Mouse (Mus musculus): ENCODE measurements around the gene Tmem131. TPM values are rescaled to one million over a fixed set of nuclear protein-coding genes. Genes with fewer than 3 reads are reported as not detected.
A peak's percentile ranks its signal among the peaks of the same experiment; 100 is the strongest.

Gene Tmem131
- polyA plus RNA-seq, 1 experiment from 2014 or later = 13.0 TPM

GRCm38 (mm10) chr1:36767321-36767720, 176.1 kb downstream of the Tmem131 start:
- Histone ChIP-seq H3K9me3 (no peaks in the 10 kb centered on the region), H3K4me1 (peaks cover 8% of the 10 kb centered on the region), H3K27me3 (ENCODE audit: poor library complexity, severe bottlenecking) (peaks cover 23% of the 10 kb centered on the region), H3K27ac (no peak overlapping the region), H3K36me3 (replicated peaks) (no peaks in the 10 kb centered on the region), H3K4me3 (no peak overlapping the region)
- WGBS = 68% methylated on average over 10 of the region's 10 CpGs
- DNase-seq (ENCODE audit: extremely low spot score, low spot score) = no peak

GRCm38 (mm10) chr1:36766431-36767205, 176.8 kb downstream of the Tmem131 start:
- Histone ChIP-seq H3K36me3 (replicated peaks) (no peaks in the 10 kb centered on the region), H3K27me3 (ENCODE audit: poor library complexity, severe bottlenecking) (peaks cover 20% of the 10 kb centered on the region), H3K9me3 (no peaks in the 10 kb centered on the region), H3K4me3 (no peak overlapping the region), H3K4me1 (peaks cover 8% of the 10 kb centered on the region), H3K27ac (no peak overlapping the region)
- DNase-seq (ENCODE audit: extremely low spot score, low spot score) = no peak
- 75% methylated on average over 4 of the region's 4 CpGs for WGBS

- H3K9me3 ChIP-seq = no peaks in the 10 kb centered on the region
- no peak within 1 kb of the TSS for H3K4me3 ChIP-seq
- no peaks in the 10 kb centered on the region for H3K27me3 ChIP-seq (ENCODE audit: poor library complexity, severe bottlenecking)
- no peak for DNase-seq (ENCODE audit: extremely low spot score, low spot score)
- H3K27ac ChIP-seq = 0 out of 2 replicates have a peak within 1 kb of the TSS, but pooled peaks have one; percentile 5
- 92% methylated on average over 11 of the region's 11 CpGs for WGBS
- no peaks in the 10 kb centered on the region for H3K4me1 ChIP-seq
- H3K36me3 ChIP-seq (replicated peaks) = no peaks in the 10 kb centered on the region
Observed at GRCm38 (mm10) chr1:36761568-36761967, 181.9 kb downstream of the Tmem131 start, which contains the start of gene Zap70. Gene Zap70 (plus strand): TSS chr1:36761798.

- no peak overlapping the region for H3K4me3 ChIP-seq
- no peaks in the 10 kb centered on the region for H3K27me3 ChIP-seq (ENCODE audit: poor library complexity, severe bottlenecking)
- DNase-seq (ENCODE audit: extremely low spot score, low spot score) = no peak
- WGBS = 87% methylated on average over 8 of the region's 8 CpGs
- H3K4me1 ChIP-seq = no peaks in the 10 kb centered on the region
- H3K9me3 ChIP-seq = no peaks in the 10 kb centered on the region
- H3K36me3 ChIP-seq (replicated peaks) = no peaks in the 10 kb centered on the region
- H3K27ac ChIP-seq = 0 out of 2 replicates have a peak overlapping the region, but pooled peaks have one; percentile 5
Observed at GRCm38 (mm10) chr1:36761061-36761460, 182.4 kb downstream of the Tmem131 start.

- WGBS = 86% methylated on average over 9 of the region's 9 CpGs
- H3K27me3 ChIP-seq (ENCODE audit: poor library complexity, severe bottlenecking) = no peaks in the 10 kb centered on the region
- H3K4me3 ChIP-seq = no peak overlapping the region
- no peaks in the 10 kb centered on the region for H3K36me3 ChIP-seq (replicated peaks)
- H3K27ac ChIP-seq = no peak overlapping the region
- H3K9me3 ChIP-seq = no peaks in the 10 kb centered on the region
- H3K4me1 ChIP-seq = no peaks in the 10 kb centered on the region
- DNase-seq (ENCODE audit: extremely low spot score, low spot score) = no peak
Observed at GRCm38 (mm10) chr1:36760401-36760800, 183.1 kb downstream of the Tmem131 start.

- no peaks in the 10 kb centered on the region for H3K27me3 ChIP-seq (ENCODE audit: poor library complexity, severe bottlenecking)
- H3K4me3 ChIP-seq = no peak overlapping the region
- H3K36me3 ChIP-seq (replicated peaks) = no peaks in the 10 kb centered on the region
- H3K4me1 ChIP-seq = no peaks in the 10 kb centered on the region
- H3K27ac ChIP-seq = no peak overlapping the region
- H3K9me3 ChIP-seq = no peaks in the 10 kb centered on the region
- WGBS = 89% methylated on average over 18 of the region's 18 CpGs
- no peak for DNase-seq (ENCODE audit: extremely low spot score, low spot score)
Observed at GRCm38 (mm10) chr1:36759076-36759475, 184.4 kb downstream of the Tmem131 start.

- DNase-seq (ENCODE audit: extremely low spot score, low spot score) = no peak
- 88% methylated on average over 9 of the region's 9 CpGs for WGBS
- Histone ChIP-seq H3K9me3 (no peaks in the 10 kb centered on the region), H3K27ac (no peak overlapping the region), H3K36me3 (replicated peaks) (no peaks in the 10 kb centered on the region), H3K4me1 (no peaks in the 10 kb centered on the region), H3K27me3 (ENCODE audit: poor library complexity, severe bottlenecking) (no peaks in the 10 kb centered on the region), H3K4me3 (no peak overlapping the region)
Observed at GRCm38 (mm10) chr1:36758553-36758952, 184.9 kb downstream of the Tmem131 start.

- WGBS = 82% methylated on average over 6 of the region's 6 CpGs
- H3K4me1 ChIP-seq = no peaks in the 10 kb centered on the region
- H3K27me3 ChIP-seq (ENCODE audit: poor library complexity, severe bottlenecking) = no peaks in the 10 kb centered on the region
- H3K36me3 ChIP-seq (replicated peaks) = no peaks in the 10 kb centered on the region
- DNase-seq (ENCODE audit: extremely low spot score, low spot score) = no peak
- H3K27ac ChIP-seq = no peak overlapping the region
- H3K4me3 ChIP-seq = no peak overlapping the region
- no peaks in the 10 kb centered on the region for H3K9me3 ChIP-seq
Observed at GRCm38 (mm10) chr1:36753932-36754675, 189.4 kb downstream of the Tmem131 start.

- peaks cover 28% of the 10 kb centered on the region for H3K4me1 ChIP-seq
- 41% methylated on average over 15 of the region's 15 CpGs for WGBS
- H3K9me3 ChIP-seq = no peaks in the 10 kb centered on the region
- H3K27ac ChIP-seq = no peak overlapping the region
- DNase-seq (ENCODE audit: extremely low spot score, low spot score) = peak; percentile 36
- no peaks in the 10 kb centered on the region for H3K36me3 ChIP-seq (replicated peaks)
- no peak overlapping the region for H3K4me3 ChIP-seq
- peaks cover 5% of the 10 kb centered on the region for H3K27me3 ChIP-seq (ENCODE audit: poor library complexity, severe bottlenecking)
Observed at GRCm38 (mm10) chr1:36746452-36746851, 197.0 kb downstream of the Tmem131 start.

GRCm38 (mm10) chr1:36745661-36746060, 197.8 kb downstream of the Tmem131 start:
- Histone ChIP-seq H3K4me1 (peaks cover 28% of the 10 kb centered on the region), H3K9me3 (no peaks in the 10 kb centered on the region), H3K27me3 (ENCODE audit: poor library complexity, severe bottlenecking) (peaks cover 10% of the 10 kb centered on the region), H3K36me3 (replicated peaks) (no peaks in the 10 kb centered on the region), H3K27ac (no peak overlapping the region), H3K4me3 (no peak overlapping the region)
- DNase-seq (ENCODE audit: extremely low spot score, low spot score) = no peak
- WGBS = 36% methylated on average over 4 of the region's 4 CpGs

- Histone ChIP-seq H3K4me1 (peaks cover 28% of the 10 kb centered on the region), H3K4me3 (peak overlapping the region; percentile 39), H3K27me3 (ENCODE audit: poor library complexity, severe bottlenecking) (peaks cover 10% of the 10 kb centered on the region), H3K36me3 (replicated peaks) (no peaks in the 10 kb centered on the region), H3K27ac (no peak overlapping the region), H3K9me3 (no peaks in the 10 kb centered on the region)
- peak; percentile 70 for DNase-seq (ENCODE audit: extremely low spot score, low spot score)
- WGBS = 40% methylated on average over 17 of the region's 17 CpGs
Observed at GRCm38 (mm10) chr1:36744268-36744944, 199.1 kb downstream of the Tmem131 start.

GRCm38 (mm10) chr1:36743046-36743445, 200.4 kb downstream of the Tmem131 start:
- no peak for DNase-seq (ENCODE audit: extremely low spot score, low spot score)
- Histone ChIP-seq H3K9me3 (no peaks in the 10 kb centered on the region), H3K27ac (no peak overlapping the region), H3K27me3 (ENCODE audit: poor library complexity, severe bottlenecking) (peaks cover 10% of the 10 kb centered on the region), H3K4me3 (no peak overlapping the region), H3K36me3 (replicated peaks) (no peaks in the 10 kb centered on the region), H3K4me1 (peaks cover 28% of the 10 kb centered on the region)
- 82% methylated on average over 9 of the region's 9 CpGs for WGBS
